ENCODE assay signal across 15 mouse cellular contexts in genomic region chr5:96008274-96008842, GRCm38 (mm10). TPM values are rescaled to one million over a fixed set of nuclear protein-coding genes. Genes with fewer than 3 reads are reported as not detected.
"Had no signal": no experiment of that assay in that cellular context is flagged by ENCODE, and none has a peak within 500 bp of the region (broad histone marks: within the 10 kb centered on the region; RNA-seq: fewer than 3 reads in every experiment).

No protein-coding gene starts in this region.

- H3K4me3 ChIP-seq: hindbrain, embryonic 13.5 days; kidney, embryonic 15.5 days; left cerebral cortex, adult 2 months; limb, embryonic 10.5 days; midbrain, embryonic 10.5 days; midbrain, embryonic 15.5 days; neural tube, embryonic 13.5 days had no signal

- ATAC-seq: hindbrain, postnatal 0 days; midbrain, embryonic 15.5 days had no signal

- H3K27ac ChIP-seq: hindbrain, embryonic 13.5 days; hindbrain, postnatal 0 days; kidney, embryonic 15.5 days; left cerebral cortex, adult 2 months; limb, embryonic 10.5 days; midbrain, embryonic 10.5 days; midbrain, embryonic 15.5 days; neural tube, embryonic 13.5 days had no signal

- H3K36me3 ChIP-seq: hindbrain, embryonic 13.5 days; kidney, embryonic 15.5 days; limb, embryonic 10.5 days; midbrain, embryonic 10.5 days; midbrain, embryonic 15.5 days; neural tube, embryonic 13.5 days had no signal

- DNase-seq: kidney, adult 11 months; kidney, postnatal 14 days; lung, embryonic 14.5 days; right cerebral cortex, postnatal 25 days had no signal

- H3K4me1 ChIP-seq: hindbrain, embryonic 13.5 days; kidney, embryonic 15.5 days; limb, embryonic 10.5 days; midbrain, embryonic 10.5 days; midbrain, embryonic 15.5 days; neural tube, embryonic 13.5 days had no signal

- H3K4me2 ChIP-seq: hindbrain, embryonic 13.5 days; kidney, embryonic 15.5 days; lung, embryonic 14.5 days; midbrain, embryonic 15.5 days; neural tube, embryonic 13.5 days had no signal

- H3K9ac ChIP-seq: hindbrain, embryonic 13.5 days; kidney, embryonic 15.5 days; lung, embryonic 14.5 days; midbrain, embryonic 15.5 days; neural tube, embryonic 13.5 days had no signal

- H3K9me3 ChIP-seq: hindbrain, embryonic 13.5 days; kidney, embryonic 15.5 days; limb, embryonic 10.5 days; midbrain, embryonic 10.5 days; midbrain, embryonic 15.5 days; neural tube, embryonic 13.5 days had no signal

- H3K27me3 ChIP-seq: hindbrain, embryonic 13.5 days; kidney, embryonic 15.5 days; midbrain, embryonic 15.5 days; neural tube, embryonic 13.5 days had no signal

RNA-seq across cellular contexts. Expression of gene Cxcl13, which starts 51.6 kb away (rescaled TPM):
- total RNA-seq: hindbrain, postnatal 0 days; layer of hippocampus, postnatal 14 days; left cerebral cortex, adult 2 months; left cerebral cortex, postnatal 14 days; megakaryocyte, adult 5-6 weeks had no signal
- polyA plus RNA-seq: midbrain, embryonic 15.5 days had no signal
